Mouse (Mus musculus) intestine, embryonic 16.5 days (tissue): Measurements from ENCODE around the gene Nln. TPM values are rescaled to one million over a fixed set of nuclear protein-coding genes. Genes with fewer than 3 reads are reported as not detected.

Source experiments
- ATAC-seq: fragments of 200-750 bp; cut with Nextera tagmentation; 2 replicates; pipeline ENCODE4 v1.8.0; 2017; ENCODE audit warnings: moderate TSS enrichment, moderate library complexity
- H3K27ac ChIP-seq: fragments of 300-500 bp; sonication (generic); 2 replicates; pipeline ENCODE4 v1.5.1; 2014; ENCODE audit warnings: mild to moderate bottlenecking, low read length
- H3K27me3 ChIP-seq: fragments of 300-500 bp; sonication (generic); replicated peaks from 2 replicates; pipeline ENCODE4 v1.6.1; 2014; ENCODE audit warnings: low read length, control low read depth, mixed read lengths; ENCODE audit not compliant: control insufficient read depth, insufficient read depth
- H3K36me3 ChIP-seq: fragments of 300-500 bp; sonication (generic); 2 replicates; pipeline ENCODE4 v1.6.1; 2014; ENCODE audit warnings: low read length, control low read depth; ENCODE audit not compliant: control insufficient read depth, insufficient read depth
- H3K4me1 ChIP-seq: fragments of 300-500 bp; sonication (generic); 2 replicates; pipeline ENCODE4 v1.6.1; 2014; ENCODE audit warnings: low read length, control low read depth, mixed read lengths; ENCODE audit not compliant: control insufficient read depth, insufficient read depth
- H3K4me2 ChIP-seq: fragments of 300-500 bp; sonication (generic); 2 replicates; pipeline ENCODE4 v1.6.1; 2014; ENCODE audit warnings: low read depth, low read length, control low read depth
- H3K4me3 ChIP-seq: fragments of 300-500 bp; sonication (generic); 2 replicates; pipeline ENCODE4 v1.5.1; 2014; ENCODE audit warnings: mild to moderate bottlenecking, low read length
- H3K9ac ChIP-seq: fragments of 300-500 bp; sonication (generic); 2 replicates; pipeline ENCODE4 v1.6.1; 2014; ENCODE audit warnings: low read depth, low read length
- H3K9me3 ChIP-seq: fragments of 300-500 bp; sonication (generic); 2 replicates; pipeline ENCODE4 v1.6.1; 2016; ENCODE audit warnings: low read length, control low read depth; ENCODE audit not compliant: control insufficient read depth
- WGBS: fragments of 180-500 bp; shearing (Covaris S2); extraction: QIAGEN DNeasy Blood & Tissue Kit; methylation state at CpG from one replicate; pipeline ENCODE4 v1.1.7; 2014; 5-methylcytosine and 5-hydroxymethylcytosine counted together
- polyA plus RNA-seq: library from polyadenylated mRNA; unstranded; fragments of >200 nt; fragmentation: Nextera tagmentation; extraction: Ambion mirVana; gene quantifications from 2 replicates; pipeline ENCODE4 v1.2.1, GENCODE M21; 2015

Gene Nln
- polyA plus RNA-seq, 1 experiment from 2014 or later, result 18.7 TPM

GRCm38 (mm10) chr13:104039861-104040260 lies 69.6 kb downstream of the Nln start:
- Histone ChIP-seq H3K27ac (no peak overlapping the region), H3K9me3 (no peaks in the 10 kb centered on the region), H3K4me3 (no peak overlapping the region), H3K36me3 (no peaks in the 10 kb centered on the region), H3K27me3 (no peaks in the 10 kb centered on the region), H3K4me1 (peaks cover 26% of the 10 kb centered on the region), H3K4me2 (no peak overlapping the region), H3K9ac (no peak overlapping the region)
- 71% methylated on average over 4 of the region's 4 CpGs for WGBS
- ATAC-seq, result no peak

GRCm38 (mm10) chr13:104038891-104039290 lies 70.5 kb downstream of the Nln start:
- H3K9ac ChIP-seq, result no peak overlapping the region
- H3K27me3 ChIP-seq, result no peaks in the 10 kb centered on the region
- no peaks in the 10 kb centered on the region for H3K36me3 ChIP-seq
- H3K4me2 ChIP-seq, result no peak overlapping the region
- 89% methylated on average over 7 of the region's 7 CpGs for WGBS
- H3K4me1 ChIP-seq, result peaks cover 26% of the 10 kb centered on the region
- no peaks in the 10 kb centered on the region for H3K9me3 ChIP-seq
- no peak overlapping the region for H3K4me3 ChIP-seq
- H3K27ac ChIP-seq, result no peak overlapping the region
- no peak for ATAC-seq

- no peak for ATAC-seq
- Histone ChIP-seq H3K9me3 (no peaks in the 10 kb centered on the region), H3K4me3 (no peak overlapping the region), H3K27me3 (no peaks in the 10 kb centered on the region), H3K4me1 (peaks cover 26% of the 10 kb centered on the region), H3K27ac (peak overlapping the region; percentile 60), H3K4me2 (peak overlapping the region; percentile 11; the same call in 1 of the 2 replicates), H3K36me3 (no peaks in the 10 kb centered on the region), H3K9ac (peak overlapping the region; percentile 27; the same call in 1 of the 2 replicates)
- 52% methylated on average over 7 of the region's 7 CpGs for WGBS
Observed at GRCm38 (mm10) chr13:104038358-104038757, 71.1 kb downstream of the Nln start.

- H3K36me3 ChIP-seq, result no peaks in the 10 kb centered on the region
- H3K4me1 ChIP-seq, result peaks cover 33% of the 10 kb centered on the region
- H3K27ac ChIP-seq, result peak overlapping the region; percentile 60
- H3K9me3 ChIP-seq, result no peaks in the 10 kb centered on the region
- H3K4me3 ChIP-seq, result no peak overlapping the region
- H3K9ac ChIP-seq, result 0 out of 2 replicates have a peak overlapping the region, but pooled peaks have one; percentile 27
- 30% methylated on average over 9 of the region's 9 CpGs for WGBS
- 0 out of 2 replicates have a peak overlapping the region, but pooled peaks have one; percentile 11 for H3K4me2 ChIP-seq
- H3K27me3 ChIP-seq, result no peaks in the 10 kb centered on the region
- peak; percentile 80 for ATAC-seq
Observed at GRCm38 (mm10) chr13:104037531-104038290, 71.7 kb downstream of the Nln start.

- peaks cover 43% of the 10 kb centered on the region for H3K4me1 ChIP-seq
- H3K36me3 ChIP-seq, result no peaks in the 10 kb centered on the region; the same call in 1 of the 2 replicates
- ATAC-seq, result peak; percentile 72
- 0 out of 2 replicates have a peak overlapping the region, but pooled peaks have one; percentile 1 for H3K9ac ChIP-seq
- H3K27ac ChIP-seq, result peak overlapping the region; percentile 33
- H3K4me3 ChIP-seq, result no peak overlapping the region
- H3K4me2 ChIP-seq, result peak overlapping the region; percentile 2
- WGBS, result 41% methylated on average over 23 of the region's 23 CpGs
- no peaks in the 10 kb centered on the region for H3K27me3 ChIP-seq
- H3K9me3 ChIP-seq, result no peaks in the 10 kb centered on the region
Observed at GRCm38 (mm10) chr13:104036494-104037290, 72.7 kb downstream of the Nln start.

GRCm38 (mm10) chr13:104035651-104036050 lies 73.8 kb downstream of the Nln start:
- no peaks in the 10 kb centered on the region for H3K9me3 ChIP-seq
- no peaks in the 10 kb centered on the region; the same call in 1 of the 2 replicates for H3K36me3 ChIP-seq
- no peak overlapping the region; the same call in 1 of the 2 replicates for H3K27ac ChIP-seq
- H3K9ac ChIP-seq, result no peak overlapping the region
- no peak overlapping the region for H3K4me3 ChIP-seq
- no peak overlapping the region for H3K4me2 ChIP-seq
- 83% methylated on average over 2 of the region's 2 CpGs for WGBS
- no peak for ATAC-seq
- peaks cover 49% of the 10 kb centered on the region for H3K4me1 ChIP-seq
- no peaks in the 10 kb centered on the region for H3K27me3 ChIP-seq

- no peaks in the 10 kb centered on the region for H3K9me3 ChIP-seq
- H3K4me1 ChIP-seq, result peaks cover 54% of the 10 kb centered on the region
- peak overlapping the region; percentile 0; the same call in 1 of the 2 replicates for H3K27ac ChIP-seq
- ATAC-seq, result no peak
- no peak overlapping the region for H3K4me2 ChIP-seq
- H3K36me3 ChIP-seq, result no peaks in the 10 kb centered on the region; the same call in 1 of the 2 replicates
- no peaks in the 10 kb centered on the region for H3K27me3 ChIP-seq
- 47% methylated on average over 6 of the region's 6 CpGs for WGBS
- H3K4me3 ChIP-seq, result no peak overlapping the region
- H3K9ac ChIP-seq, result no peak overlapping the region
Observed at GRCm38 (mm10) chr13:104034854-104035253, 74.6 kb downstream of the Nln start.

- Histone ChIP-seq H3K4me2 (no peak overlapping the region), H3K9me3 (no peaks in the 10 kb centered on the region), H3K4me3 (no peak overlapping the region), H3K27me3 (no peaks in the 10 kb centered on the region), H3K27ac (peak overlapping the region; percentile 80), H3K4me1 (peaks cover 50% of the 10 kb centered on the region), H3K9ac (peak overlapping the region; percentile 22; the same call in 1 of the 2 replicates), H3K36me3 (no peaks in the 10 kb centered on the region; the same call in 1 of the 2 replicates)
- ATAC-seq, result no peak
- 13% methylated on average over 3 of the region's 3 CpGs for WGBS
Observed at GRCm38 (mm10) chr13:104032620-104033133, 76.7 kb downstream of the Nln start.

GRCm38 (mm10) chr13:104031821-104032331 lies 77.5 kb downstream of the Nln start:
- Histone ChIP-seq H3K4me3 (no peak overlapping the region), H3K9me3 (no peaks in the 10 kb centered on the region), H3K27me3 (no peaks in the 10 kb centered on the region), H3K9ac (peak overlapping the region; percentile 49; the same call in 1 of the 2 replicates), H3K27ac (peak overlapping the region; percentile 80), H3K4me2 (no peak overlapping the region), H3K4me1 (peaks cover 45% of the 10 kb centered on the region), H3K36me3 (no peaks in the 10 kb centered on the region; the same call in 1 of the 2 replicates)
- WGBS, result 45% methylated on average over 12 of the region's 12 CpGs
- 0 out of 2 replicates have a peak, but pooled peaks have one; percentile 1 for ATAC-seq
